Mouse (Mus musculus): ENCODE data around the gene Fbln1. TPM values are rescaled to one million over a fixed set of nuclear protein-coding genes. Genes with fewer than 3 reads are reported as not detected.

The Fbln1 gene
- total RNA-seq (2021): 10 to 100 TPM in 1 of 2 experiments, 1 to 10 TPM in 1; 6.5 to 20.9 TPM
- long read RNA-seq, experiment 1, transcript Fbln1-201 (17 exons, 3,659 nt): major isoform, 27 of 41 reads
- long read RNA-seq, experiment 1, transcript Fbln1-202 (15 exons, 2,273 nt): minor isoform, 9 of 41 reads
- long read RNA-seq, experiment 1, partial matches to known transcripts: 2 of 41 reads
- long read RNA-seq, experiment 1, other reads (novel, unspliced or antisense): 3 of 41 reads
- long read RNA-seq, experiment 2, transcript Fbln1-201 (17 exons, 3,659 nt): major isoform, 12 of 18 reads
- long read RNA-seq, experiment 2, transcript Fbln1-202 (15 exons, 2,273 nt): minor isoform, 5 of 18 reads
- long read RNA-seq, experiment 2, partial matches to known transcripts: 1 of 18 reads
- long read RNA-seq, experiment 2, other reads (novel, unspliced or antisense): 0 of 18 reads

- TF ChIP-seq CTCF (IDR thresholded peaks at IDR 0.05): no peak
- intact Hi-C loops (cut with DNase I): no loop called here
- Histone ChIP-seq H3K4me3 (peak within 1 kb of the TSS; percentile 73), H3K27ac (peak within 1 kb of the TSS; percentile 40)
- DNase-seq: peak; percentile 81
Observed at GRCm38 (mm10) chr15:85205792-85206702, at the start of gene Fbln1. Fbln1 (plus strand) TSS chr15:85205949.

DNA sequence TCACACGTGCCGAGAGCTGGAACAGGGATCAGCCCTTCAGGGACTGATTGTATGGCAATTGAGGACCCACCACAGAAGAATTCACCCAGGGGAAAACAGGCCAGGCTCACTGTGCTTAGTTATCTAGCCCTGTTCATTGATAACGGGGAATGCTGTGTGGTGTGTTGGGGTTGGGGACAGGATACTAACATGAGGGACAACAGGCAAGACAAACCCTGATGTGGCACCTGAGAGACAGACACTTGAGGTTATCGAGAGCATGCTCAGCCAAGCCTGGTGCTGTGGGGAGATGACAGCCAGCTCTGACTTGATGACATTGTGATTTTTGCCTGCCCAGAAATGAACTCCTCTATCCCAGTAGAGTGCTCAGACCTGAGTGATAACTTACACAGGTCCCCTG, 49.6 kb upstream of the Fbln1 start:
- no peak overlapping the region for H3K27ac ChIP-seq
- no peak for TF ChIP-seq CTCF (IDR thresholded peaks at IDR 0.05)
- no peak for DNase-seq
- intact Hi-C loops (cut with DNase I): loop anchor here (10.0 kb wide), 1 partner anchor 429 kb away; the partner anchor contains the start of gene Wnt7b
- no peak overlapping the region for H3K4me3 ChIP-seq

GRCm38 (mm10) chr15:85161416-85161815, 44.3 kb upstream of the Fbln1 start:
- Histone ChIP-seq H3K27ac (no peak overlapping the region), H3K4me3 (no peak overlapping the region)
- DNase-seq: no peak
- TF ChIP-seq CTCF (IDR thresholded peaks at IDR 0.05): no peak
- intact Hi-C loops (cut with DNase I): no loop called here

- TF ChIP-seq CTCF (IDR thresholded peaks at IDR 0.05): no peak
- peak; percentile 77 for DNase-seq
- intact Hi-C loops (cut with DNase I): no loop called here
- Histone ChIP-seq H3K27ac (peak overlapping the region; percentile 68), H3K4me3 (no peak overlapping the region)
Observed at GRCm38 (mm10) chr15:85162693-85163663, 42.8 kb upstream of the Fbln1 start.

- Histone ChIP-seq H3K27ac (peak overlapping the region; percentile 65), H3K4me3 (no peak overlapping the region)
- no peak for TF ChIP-seq CTCF (IDR thresholded peaks at IDR 0.05)
- intact Hi-C loops (cut with DNase I): no loop called here
- DNase-seq: peak; percentile 44
Observed at GRCm38 (mm10) chr15:85166433-85166933, 39.3 kb upstream of the Fbln1 start.

GRCm38 (mm10) chr15:85167086-85167679, 38.6 kb upstream of the Fbln1 start:
- TF ChIP-seq CTCF (IDR thresholded peaks at IDR 0.05): no peak
- peak; percentile 47 for DNase-seq
- intact Hi-C loops (cut with DNase I): no loop called here
- Histone ChIP-seq H3K4me3 (no peak overlapping the region), H3K27ac (peak overlapping the region; percentile 65)

- no peak for TF ChIP-seq CTCF (IDR thresholded peaks at IDR 0.05)
- intact Hi-C loops (cut with DNase I): no loop called here
- Histone ChIP-seq H3K27ac (no peak overlapping the region), H3K4me3 (no peak overlapping the region)
- DNase-seq: peak; percentile 82
Observed at GRCm38 (mm10) chr15:85172054-85172453, 33.7 kb upstream of the Fbln1 start.

- Histone ChIP-seq H3K4me3 (peak overlapping the region; percentile 7), H3K27ac (no peak overlapping the region)
- TF ChIP-seq CTCF (IDR thresholded peaks at IDR 0.05): no peak
- no peak for DNase-seq
- intact Hi-C loops (cut with DNase I): no loop called here
Observed at GRCm38 (mm10) chr15:85173425-85173824, 32.3 kb upstream of the Fbln1 start.

- TF ChIP-seq CTCF (IDR thresholded peaks at IDR 0.05): no peak
- DNase-seq: no peak
- Histone ChIP-seq H3K4me3 (no peak overlapping the region), H3K27ac (no peak overlapping the region)
- intact Hi-C loops (cut with DNase I): no loop called here
Observed at GRCm38 (mm10) chr15:85174060-85174459, 31.7 kb upstream of the Fbln1 start.

DNA sequence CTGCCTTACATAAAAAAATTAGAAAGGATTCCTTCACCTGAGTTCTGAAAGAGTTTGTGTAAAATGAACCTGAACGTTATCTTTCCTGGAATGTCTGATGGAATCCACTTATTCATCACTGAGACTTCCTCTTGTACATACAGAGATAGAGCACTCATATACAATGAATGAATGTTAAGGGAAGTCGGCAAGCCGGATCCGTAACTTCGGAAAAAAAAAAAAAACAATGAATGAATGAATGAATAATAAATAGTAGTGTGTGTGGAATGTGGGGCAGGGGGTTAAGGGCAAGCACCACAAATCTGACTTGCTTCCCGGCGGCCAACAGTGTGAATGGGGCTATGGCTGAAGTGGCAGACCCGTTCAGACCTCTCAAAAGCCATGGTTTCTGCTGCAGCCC, 28.2 kb upstream of the Fbln1 start:
- no peak for TF ChIP-seq CTCF (IDR thresholded peaks at IDR 0.05)
- H3K27ac ChIP-seq: no peak overlapping the region
- no peak overlapping the region for H3K4me3 ChIP-seq
- intact Hi-C loops (cut with DNase I): no loop called here
- DNase-seq: peak; percentile 39

- no peak for TF ChIP-seq CTCF (IDR thresholded peaks at IDR 0.05)
- intact Hi-C loops (cut with DNase I): no loop called here
- no peak overlapping the region for H3K27ac ChIP-seq
- no peak for DNase-seq
- no peak overlapping the region for H3K4me3 ChIP-seq
Observed at GRCm38 (mm10) chr15:85178172-85178571, 27.6 kb upstream of the Fbln1 start.

Measured in gastrocnemius, adult 2 months (tissue).